Mouse (Mus musculus) adrenal gland, adult 18-20 months (tissue): Measurements from ENCODE around the gene Brox. TPM values are rescaled to one million over a fixed set of nuclear protein-coding genes. Genes with fewer than 3 reads are reported as not detected.
A peak's percentile ranks its signal among the peaks of the same experiment; 100 is the strongest.
"Not testable (repeated sequence)": the region's sequence is repeated elsewhere in the genome, so short reads cannot be mapped to it uniquely, and the experiment has no call there.

Source experiments
- DNase-seq, 2 experiments: peaks; one replicate each; pipeline ENCODE4 v3.0.0; 2021 to 2022; ENCODE audit warnings: low spot score in 2 of 2
- long read RNA-seq, 2 experiments: library from polyadenylated mRNA; stranded (forward); transcript quantifications; one replicate each; pipeline ENCODE4 v2.0.0; 2021
- total RNA-seq, 2 experiments: library from RNA; stranded (reverse); gene quantifications; 1 replicate in 1 of 2; 2 replicates in 1 of 2; pipeline ENCODE4 v1.2.3; 2021

The Brox gene
- 10 to 100 TPM; 44.2 to 57.0 TPM for total RNA-seq
- long read RNA-seq, experiment 1, transcript Brox-201 (14 exons, 3,430 nt) = major isoform, 41 of 53 reads
- long read RNA-seq, experiment 1, transcript Brox-202 (14 exons, 3,413 nt) = minor isoform, 8 of 53 reads
- long read RNA-seq, experiment 1, partial matches to known transcripts = 0 of 53 reads
- long read RNA-seq, experiment 1, other reads (novel, unspliced or antisense) = 4 of 53 reads
- long read RNA-seq, experiment 2, transcript Brox-201 (14 exons, 3,430 nt) = major isoform, 86 of 114 reads
- long read RNA-seq, experiment 2, transcript Brox-202 (14 exons, 3,413 nt) = minor isoform, 14 of 114 reads
- long read RNA-seq, experiment 2, partial matches to known transcripts = 5 of 114 reads
- long read RNA-seq, experiment 2, other reads (novel, unspliced or antisense) = 9 of 114 reads

DNA sequence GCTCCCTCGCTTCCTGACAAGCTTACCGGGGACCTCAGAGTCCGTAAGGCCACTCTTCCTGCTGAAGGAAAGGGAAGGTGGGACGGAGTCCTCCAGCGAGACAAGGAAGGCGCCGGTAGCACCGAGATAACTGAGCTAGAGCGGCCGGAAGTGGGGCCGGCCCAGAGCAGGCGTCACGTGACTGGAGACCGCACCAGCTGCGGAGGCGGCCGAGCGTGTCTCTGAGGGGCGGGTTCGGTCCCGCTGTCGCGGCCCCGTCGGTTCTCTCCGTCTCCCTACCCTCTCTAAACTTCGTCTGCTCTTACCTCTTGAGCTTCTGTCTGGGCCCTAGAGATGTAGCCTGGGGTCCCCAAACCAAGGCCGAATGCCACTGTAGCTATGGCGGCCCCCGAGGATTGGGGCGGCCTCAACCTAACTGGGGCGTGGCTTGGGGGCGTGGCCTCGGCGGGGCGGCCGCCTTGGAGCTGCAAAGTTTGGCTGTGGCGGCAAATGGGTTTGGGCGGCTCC lies at the start of gene Brox:
TSS of gene Brox (minus strand) at position 393 of the 507 bp plus-strand sequence.
- DNase-seq = peak; percentile 97

DNA sequence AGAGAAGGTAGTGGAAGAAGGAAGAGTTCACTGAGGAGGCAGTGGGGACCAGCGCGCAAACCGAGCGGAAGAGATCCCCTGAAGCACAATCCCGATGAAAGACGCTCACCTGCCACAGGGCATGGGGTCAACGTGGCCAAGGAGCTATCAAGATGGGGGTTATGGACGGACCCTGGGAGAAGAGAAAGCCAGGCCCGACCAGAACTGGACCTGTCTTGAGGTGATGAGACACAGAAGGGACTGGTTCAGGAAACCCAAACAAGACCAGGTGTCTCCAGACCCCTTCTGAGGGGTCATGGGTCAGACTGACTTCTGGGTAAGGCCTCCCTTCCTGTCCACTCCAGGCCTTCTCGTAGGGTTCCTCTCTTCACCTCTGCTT lies 48.7 kb upstream of the Brox start:
- no peak for DNase-seq

DNA sequence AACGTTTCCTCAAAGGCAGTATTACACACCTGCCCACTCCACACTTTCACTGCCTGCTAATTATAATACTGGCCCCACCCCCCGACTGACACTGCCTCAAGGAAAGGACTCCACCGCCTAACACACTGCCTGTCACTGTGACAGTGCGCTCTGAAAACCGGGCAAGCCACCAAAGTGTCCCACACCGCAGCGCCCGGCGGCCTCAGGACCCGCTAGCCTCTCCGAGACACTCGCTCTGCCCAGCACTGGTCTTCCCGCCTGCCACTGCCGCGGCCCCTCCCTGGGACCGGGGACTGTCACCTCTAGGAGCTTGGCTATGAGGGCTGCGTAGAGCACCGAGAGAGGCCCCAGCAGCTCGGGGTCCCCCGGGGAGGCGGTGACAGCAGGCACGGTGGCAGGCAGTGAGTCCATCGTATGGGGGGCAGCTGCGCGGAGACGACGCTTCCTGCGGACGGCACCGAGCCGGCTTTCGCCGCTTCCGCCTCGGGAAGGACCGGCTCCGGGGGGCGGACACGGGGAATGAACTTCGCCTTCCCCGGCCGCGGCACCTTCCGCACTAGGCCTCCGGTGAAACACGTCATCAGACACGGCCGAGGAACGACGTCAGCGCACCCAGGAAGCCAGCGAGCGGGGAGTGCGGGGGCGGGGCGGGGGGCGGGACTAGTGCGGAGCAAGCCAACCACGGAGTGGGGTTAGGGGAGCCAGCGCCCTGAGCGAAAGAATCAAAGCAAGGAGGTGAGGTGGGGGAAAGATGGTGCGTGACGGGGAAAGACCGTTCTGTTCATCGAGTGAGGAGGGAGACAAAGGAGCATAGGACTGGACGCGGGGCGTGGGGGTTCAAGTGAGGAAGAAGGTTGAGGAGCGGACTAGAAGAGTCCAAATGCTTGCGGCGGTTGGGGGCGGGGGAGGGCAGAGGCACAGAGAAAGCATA lies 48.1 kb upstream of the Brox start:
- DNase-seq = peak; percentile 86 to 87

DNA sequence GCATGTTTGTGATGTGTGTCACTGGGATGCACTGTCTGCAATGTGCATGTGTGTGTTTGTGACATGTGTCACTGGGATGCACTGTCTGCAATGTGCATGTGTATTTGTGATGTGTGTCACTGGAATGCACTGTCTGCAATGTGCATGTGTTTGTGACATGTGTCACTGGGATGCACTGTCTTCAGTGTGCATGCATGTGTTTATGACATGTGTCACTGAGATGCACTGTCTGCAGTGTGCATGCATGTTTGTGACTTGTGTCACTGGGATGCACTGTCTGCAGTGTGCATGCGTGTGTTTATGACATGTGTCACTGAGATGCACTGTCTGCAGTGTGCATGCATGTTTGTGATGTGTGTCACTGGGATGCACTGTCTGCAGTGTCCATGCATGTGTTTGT lies 45.8 kb upstream of the Brox start:
- not testable (repeated sequence) for DNase-seq

DNA sequence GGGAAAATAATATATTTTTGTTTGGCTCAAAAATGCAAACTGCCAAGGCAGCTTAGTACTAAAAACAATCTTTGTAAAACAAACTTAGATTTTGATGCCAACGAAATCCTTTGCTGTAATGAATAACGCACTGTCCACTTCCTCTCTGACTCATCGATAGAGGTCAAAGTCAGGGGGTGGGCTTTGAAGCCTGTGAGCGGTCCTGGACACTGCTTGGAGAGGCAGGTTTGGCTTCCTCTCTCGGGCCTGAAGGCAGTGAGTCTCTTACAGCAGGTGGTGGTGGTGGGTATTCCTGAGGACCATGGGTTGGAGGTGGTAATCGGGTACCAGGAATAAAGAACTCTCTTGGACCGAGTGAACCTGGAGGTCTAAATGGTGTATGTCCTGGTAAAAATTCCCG lies 30.1 kb upstream of the Brox start:
- no peak for DNase-seq

DNA sequence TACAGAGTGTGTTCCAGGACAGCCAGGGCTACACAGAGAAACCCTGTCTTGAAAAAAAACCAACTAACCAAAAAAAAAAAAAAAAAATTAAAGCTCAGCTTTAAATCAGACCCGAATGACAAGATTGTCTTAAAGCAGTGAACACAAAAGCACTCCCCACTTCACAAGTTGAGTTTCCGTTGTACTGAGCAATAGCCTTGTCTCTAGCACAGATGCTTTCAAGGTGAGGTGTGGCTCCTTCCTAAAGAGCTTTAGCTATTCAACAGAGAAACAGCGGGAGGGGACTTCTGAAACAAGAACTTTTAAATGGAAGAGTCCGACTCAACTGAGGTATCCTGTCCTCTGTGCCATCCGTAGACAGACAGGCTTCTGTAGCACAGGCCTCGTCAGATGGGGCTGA lies 27.4 kb upstream of the Brox start:
- no peak for DNase-seq

DNA sequence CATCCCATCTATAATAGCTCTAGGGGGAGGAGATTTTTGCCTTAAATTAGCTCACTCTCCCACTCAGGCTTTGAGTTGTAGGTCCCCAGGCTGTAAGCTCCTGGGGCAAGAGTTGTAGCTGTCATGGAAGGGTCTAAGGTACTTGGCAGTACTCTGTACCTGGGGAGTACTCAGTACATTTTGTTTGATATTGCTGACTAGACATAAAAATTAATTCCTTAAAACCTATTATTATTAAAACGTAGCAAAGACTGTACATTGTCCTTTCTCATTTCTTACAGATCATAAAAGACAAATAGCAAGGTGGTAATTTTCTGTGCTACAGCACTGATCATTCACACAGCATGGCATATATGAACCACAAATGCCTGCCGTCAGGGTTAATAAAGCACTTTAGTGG lies 26.9 kb upstream of the Brox start:
- DNase-seq = no peak

DNA sequence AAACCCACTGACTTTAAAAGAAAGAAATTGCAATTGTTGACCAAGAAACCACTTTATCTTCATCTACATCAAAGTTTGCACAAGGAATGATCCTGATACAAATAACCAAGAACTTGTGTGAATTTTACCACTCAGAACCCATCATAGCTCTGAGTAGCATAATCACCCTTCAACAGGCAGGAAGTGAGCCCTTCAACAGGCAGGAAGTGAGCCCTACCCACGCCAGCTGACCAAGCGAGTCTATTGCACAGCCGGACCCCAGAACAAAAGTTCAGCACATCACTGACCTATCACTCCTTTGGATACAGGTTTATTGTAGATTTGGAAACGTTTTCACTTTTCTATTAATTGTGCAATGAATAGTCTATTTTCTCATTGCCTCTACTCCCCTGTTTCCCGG lies 25.4 kb upstream of the Brox start:
- DNase-seq = not testable (repeated sequence)

DNA sequence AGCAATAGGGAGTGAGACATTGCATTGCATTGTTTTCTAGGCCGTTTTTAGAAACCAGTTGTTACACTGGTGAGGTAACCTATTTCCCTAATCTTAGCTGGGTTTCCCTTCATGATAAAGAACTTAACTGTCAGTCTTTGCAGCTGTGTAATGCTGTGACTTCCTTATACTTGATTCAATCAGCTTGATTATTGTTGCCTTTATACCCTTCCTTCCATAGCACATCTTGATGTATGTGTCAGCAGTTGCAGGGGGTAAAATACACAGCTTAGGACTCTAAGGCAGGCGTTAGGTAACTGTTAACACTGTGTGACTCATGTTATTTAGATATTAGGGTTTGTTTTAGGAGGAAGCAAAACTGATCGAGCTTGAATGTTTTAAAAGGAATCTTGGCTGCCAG lies 23.6 kb upstream of the Brox start:
- no peak for DNase-seq

DNA sequence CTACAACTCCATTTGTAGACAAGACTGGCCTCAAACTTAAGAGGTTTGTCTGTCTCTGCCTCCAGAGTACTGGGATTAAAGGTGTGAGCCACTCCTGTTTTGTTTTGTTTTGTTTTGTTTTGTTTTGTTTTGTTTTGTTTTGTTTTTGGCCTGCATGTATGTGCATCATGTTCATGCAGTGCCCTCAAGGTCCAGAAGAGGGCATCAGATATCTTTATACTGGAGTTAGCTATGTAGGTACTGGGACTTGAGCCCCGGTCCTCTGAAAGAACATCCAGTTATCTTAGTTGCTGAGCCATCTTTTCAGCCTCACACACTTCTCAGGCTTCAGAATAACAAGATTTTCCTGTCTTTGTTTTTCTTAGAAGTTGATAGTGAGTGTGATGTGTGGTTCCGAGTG lies 18.7 kb upstream of the Brox start:
- no peak for DNase-seq

DNA sequence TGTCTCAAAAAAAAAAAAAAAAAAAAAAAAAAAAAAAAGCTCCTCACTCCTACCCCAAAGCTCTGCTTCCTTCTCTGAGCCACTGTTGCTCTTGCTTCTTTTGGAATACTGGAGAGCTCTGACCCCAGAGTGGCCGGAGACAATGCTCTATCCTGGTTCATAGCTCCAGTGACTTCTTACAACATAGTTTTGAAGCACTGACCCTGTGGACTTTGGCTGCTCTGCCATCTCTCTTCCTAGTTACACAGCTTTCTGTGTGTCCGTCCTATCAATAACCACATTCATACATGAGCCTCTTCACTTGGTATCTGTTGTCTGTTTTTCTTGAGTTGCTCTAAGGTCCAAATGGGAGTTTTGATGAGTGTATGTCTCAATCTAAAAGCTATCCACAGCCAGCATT lies 15.0 kb upstream of the Brox start:
- no peak for DNase-seq

DNA sequence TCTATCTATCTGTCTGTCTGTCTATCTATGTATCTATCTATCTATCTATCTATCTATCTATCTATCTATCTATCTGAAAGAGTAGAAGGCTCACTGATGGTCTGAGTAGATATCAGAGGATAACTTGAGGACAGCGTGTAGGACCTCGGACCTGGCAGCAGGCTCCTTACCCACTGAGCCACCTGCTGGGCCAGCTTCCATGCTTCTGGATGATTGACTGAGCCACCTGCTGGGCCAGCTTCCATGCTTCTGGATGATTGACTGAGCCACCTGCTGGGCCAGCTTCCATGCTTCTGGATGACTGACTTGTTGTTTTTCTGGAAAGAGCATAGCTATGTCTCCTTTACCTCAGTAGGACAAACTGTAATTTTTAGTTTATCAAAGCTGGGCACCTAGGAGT lies 12.5 kb upstream of the Brox start:
- not testable (repeated sequence) for DNase-seq

DNA sequence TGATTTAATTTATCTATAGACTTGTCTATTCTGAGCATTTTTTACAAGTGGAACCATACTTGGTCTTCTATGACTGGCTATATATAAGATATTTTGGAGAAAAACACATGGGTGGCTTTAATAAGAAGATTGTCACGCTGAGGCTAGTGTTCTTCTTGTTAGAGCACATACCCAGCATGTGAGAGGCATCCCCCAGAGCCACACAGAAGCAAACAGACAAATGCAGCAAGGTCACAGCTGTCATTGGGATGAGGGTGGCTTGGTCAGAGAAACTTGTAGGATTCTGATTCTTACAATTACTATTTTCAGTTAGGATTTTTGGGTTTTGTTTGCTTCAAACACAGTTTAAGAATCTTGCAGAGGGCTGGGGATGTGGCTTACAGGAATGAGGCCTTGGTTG lies 11.4 kb upstream of the Brox start:
- DNase-seq = no peak

DNA sequence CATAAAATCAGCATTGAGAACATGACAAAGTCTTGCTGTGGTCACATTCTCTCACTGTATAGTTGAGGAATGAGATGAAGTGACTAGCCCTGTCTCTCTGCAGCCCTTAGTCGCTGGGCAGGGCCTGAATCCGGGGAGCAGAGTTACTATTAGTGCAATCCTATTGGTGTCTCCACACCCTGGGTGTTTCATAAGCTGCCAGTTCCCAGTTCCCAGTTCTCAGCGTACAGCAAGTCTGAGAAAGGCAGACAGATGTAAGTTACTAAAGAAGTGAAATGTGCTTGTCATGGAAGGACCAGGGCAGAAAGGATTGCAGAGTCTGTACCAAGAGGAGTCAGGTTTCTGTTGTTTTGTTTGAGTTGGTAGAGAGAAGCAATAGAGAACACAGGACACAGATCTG lies 10.5 kb upstream of the Brox start:
- DNase-seq = no peak

DNA sequence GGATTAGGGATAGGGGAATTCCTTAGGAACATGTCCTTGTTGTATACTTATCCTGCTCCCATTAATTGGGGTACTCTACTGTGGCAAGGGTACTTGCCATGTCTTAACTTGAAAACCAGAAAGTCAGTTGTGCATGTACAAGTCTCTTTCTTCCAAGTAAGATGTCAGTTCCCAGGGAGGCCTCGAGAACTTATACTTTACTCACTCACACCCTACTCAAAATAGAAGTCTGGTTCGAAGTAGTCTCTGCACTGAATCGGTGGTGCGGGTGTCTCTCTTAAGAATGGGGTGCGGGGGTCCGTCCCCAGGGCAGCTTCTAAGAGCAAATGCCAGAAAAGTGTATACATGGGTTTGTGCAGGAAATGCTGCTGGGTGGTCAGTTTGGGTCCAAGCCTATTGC lies 2.1 kb upstream of the Brox start:
- DNase-seq = peak; percentile 99 to 100

DNA sequence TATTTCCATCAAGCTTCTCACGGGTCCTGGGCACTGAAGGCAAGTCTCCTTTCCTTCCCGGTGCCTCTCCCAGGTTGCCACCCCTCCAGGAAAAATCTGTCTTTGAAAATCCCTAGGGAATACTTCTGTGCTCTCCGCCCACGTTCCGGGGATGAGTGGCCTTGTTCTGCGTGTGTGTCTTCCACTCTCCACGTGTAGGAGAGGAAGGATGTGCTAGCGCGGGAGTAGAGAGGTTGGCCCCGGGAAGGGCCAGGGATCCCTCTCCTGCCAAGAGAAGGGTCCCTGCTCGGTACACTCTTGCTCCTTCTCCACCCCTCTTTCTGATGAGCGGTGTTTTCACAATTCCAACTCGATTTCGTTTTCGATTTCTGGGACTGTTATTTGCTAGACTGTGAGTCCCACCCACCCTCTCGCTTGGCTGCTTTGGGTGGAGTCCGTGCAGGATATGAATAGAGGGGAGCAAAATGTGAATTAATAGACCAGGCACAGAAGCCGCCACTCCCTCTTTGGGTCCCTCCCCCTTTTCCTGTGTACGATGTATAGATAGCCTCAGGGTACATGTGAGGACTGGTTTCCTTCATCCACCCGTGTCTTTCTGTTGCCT lies 919 bp upstream of the Brox start:
- peak in 1 of 2 experiments; percentile 38 for DNase-seq

DNA sequence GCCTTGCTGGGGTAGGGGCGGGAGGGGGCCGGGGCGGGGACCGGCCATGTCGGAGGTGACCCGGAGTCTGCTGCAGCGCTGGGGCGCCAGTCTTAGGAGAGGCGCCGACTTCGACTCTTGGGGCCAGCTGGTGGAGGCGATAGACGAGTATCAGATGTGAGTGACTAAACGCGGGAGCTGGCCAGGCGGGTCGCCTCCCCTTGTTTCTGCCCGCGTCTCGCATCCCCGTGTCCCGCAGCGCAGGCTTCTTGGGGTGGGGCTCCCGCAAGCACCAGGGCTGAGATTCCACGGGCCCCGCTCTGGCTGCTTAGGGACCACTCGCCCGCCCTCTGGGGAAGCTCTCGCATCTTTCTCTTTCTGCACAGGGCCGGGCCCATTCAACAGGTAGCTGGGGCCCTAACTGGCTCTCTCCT lies 410 bp upstream of the Brox start:
- DNase-seq = peak in 1 of 2 experiments; percentile 49

DNA sequence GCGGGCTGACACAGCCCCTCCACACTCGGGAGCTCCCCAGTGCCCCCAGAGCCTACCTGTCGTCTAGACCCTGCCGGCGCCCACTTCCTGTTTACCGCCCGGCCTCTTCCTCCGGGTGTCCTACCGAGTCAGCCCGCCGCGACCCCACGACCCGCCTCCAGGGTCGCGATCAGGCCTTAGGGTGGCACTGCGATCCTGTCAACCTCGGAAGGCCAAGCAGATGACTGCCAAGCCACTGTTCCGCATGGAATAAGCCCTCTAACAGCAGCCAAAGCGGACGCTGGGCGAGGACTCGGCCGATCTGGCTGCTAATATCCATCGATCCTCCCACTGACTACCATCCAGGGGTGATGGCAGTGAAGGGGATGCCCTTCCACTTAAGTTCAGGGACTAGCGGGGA lies 604 bp downstream of the Brox start, which contains the start of gene Aida:
TSS of gene Aida (plus strand) at position 126 of the 400 bp plus-strand sequence.
- DNase-seq = peak in 1 of 2 experiments; percentile 43

DNA sequence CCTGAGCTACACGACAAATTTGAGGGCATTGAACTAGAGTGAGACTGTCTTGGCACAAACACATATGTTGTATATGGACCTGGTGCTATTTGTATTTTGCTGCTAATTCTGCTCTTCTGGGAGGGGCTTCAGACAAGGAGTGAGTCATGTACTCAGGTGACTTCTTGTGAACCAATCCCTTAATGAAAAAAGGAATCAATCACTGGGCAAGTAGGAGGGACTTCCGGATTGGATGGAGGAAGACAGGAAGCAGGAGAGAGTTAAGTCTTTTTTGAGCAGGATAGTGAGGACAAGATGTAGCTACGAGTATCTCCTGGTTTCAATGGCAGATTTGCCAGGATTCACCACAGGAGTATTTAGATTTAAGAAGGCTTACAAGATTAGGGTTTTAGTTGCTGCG lies 7.5 kb downstream of the Brox start:
- DNase-seq = no peak

DNA sequence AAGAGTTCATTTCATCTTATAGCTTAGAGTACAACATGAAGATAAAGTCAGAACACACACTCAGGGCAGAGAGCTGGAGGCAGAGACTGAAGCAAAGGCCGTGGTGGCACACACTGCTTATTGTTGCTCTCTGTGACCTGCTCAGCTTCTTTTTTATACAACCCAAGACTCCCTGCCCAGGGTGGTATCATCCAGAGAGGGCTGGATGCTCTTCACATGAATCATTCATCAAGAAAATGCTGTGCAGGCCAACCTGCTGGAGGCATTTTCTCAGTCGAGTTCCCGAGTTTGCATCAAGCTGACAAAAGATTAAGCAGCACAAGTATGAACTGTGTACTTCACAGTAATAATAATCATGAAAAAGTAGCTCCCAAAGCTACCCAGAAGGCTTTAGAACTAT lies 8.7 kb downstream of the Brox start:
- DNase-seq = no peak

DNA sequence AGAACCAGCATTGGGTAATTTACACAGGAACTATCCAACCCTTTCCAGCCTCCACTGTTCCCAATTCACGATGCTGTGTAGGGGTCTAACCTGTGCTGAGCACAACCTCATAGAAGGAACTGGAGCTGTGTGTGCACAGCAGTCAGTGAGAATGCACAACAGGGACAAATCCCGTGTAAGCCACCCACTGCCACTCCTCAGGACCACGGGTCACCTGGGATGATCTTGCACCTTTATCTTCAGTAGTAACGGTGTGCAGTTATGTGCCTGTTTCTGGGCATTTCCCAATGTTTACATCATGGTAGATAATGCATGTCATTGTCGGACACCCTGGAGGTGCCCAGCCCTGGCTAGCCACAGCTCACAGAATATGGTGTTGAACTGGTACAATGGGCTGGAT lies 21.3 kb downstream of the Brox start:
- no peak for DNase-seq
